Mouse (Mus musculus): ENCODE measurements around the gene Bsdc1.

The Bsdc1 gene

DNA sequence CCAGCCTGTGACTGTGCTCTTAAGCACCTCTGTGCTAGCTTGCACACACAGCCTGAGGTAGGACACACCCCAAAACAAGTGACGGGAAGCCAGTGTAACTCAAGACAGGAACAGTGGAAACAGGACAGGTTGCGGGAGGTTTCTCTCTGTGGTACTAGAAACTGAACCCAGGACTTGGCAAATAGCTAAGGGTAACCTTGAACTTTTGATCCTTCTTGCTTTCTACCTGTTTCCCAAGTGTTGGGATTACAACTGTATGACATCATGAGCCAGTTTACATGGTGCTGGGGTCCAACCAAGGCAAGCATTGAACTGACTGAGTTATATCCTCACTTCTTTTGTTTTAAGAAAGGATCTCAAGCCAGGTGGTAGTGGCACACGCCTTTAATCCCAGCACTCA is 18.5 kb downstream of the Bsdc1 start:
- in situ Hi-C loops (cut with MboI): no loop called here

DNA sequence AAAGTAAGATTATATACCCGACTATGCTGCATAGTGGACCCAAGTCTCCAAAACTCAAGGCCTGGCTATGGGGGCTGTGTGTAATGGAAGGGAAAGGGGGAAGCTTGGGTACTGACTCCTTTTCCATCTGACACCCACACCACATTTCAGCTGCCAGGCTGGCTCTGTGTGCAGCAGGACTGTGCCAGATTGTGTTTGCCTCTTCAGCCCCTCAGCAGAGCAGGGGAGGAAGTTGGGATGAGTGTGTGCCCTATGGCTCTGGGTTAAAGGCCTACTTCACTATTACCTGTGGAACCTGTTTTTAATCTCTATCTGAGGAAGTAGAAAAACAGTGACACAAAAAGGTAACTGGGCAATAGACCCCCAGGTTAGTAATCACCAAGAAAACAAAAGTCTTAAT is 19.7 kb downstream of the Bsdc1 start:
- in situ Hi-C loops (cut with MboI): no loop called here

DNA sequence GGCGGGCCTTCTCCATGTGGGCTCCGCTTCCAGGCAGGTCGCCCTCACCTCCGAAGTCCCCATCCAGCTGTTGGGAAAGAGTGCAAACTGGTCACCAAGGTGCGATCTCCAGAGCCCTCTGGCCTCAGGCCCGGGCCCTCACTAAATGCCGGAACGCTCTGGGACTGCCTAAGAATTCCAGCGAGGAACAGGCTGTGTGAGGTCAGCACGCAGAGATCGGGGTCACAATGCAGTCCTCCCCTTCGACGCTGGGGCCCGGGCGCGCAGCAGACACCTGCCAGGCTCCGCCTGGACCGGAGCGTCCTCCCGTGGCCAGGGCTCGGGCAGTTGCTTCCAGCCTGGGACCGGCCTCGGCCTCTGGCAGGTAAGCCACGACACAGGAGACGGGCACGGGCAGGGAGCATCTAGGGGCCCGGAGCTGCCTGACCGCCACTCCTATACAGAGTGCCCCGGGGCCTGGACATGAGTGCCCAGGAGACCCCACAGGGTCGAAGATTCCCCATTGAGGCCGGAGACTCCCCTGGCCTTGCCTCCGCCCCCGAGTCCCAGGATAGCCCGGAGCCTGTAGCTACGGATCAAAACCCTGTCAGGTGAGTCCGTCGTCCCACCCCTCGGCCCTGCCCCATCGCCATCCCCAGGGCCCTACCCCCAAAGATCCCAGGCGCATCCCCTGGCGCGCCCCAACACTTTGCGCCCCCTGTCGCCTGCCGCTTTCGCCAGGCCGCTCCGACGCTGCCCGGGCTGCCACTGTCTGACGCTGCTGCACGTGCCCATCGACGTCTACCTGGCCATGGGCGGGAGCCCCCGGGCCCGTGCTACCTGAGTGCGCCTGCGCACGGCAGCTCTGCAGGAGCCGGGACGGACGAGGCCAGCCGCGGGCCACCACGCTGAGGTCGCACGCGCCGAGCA is 29.8 kb downstream of the Bsdc1 start, which contains the start of the genes Tssk3 and Fam229a:
TSS of gene Tssk3 (minus strand) at position 51 of the 909 bp plus-strand sequence.
TSS of gene Fam229a (plus strand) at position 219 of the 909 bp plus-strand sequence.
- in situ Hi-C loops (cut with MboI): no loop called here

DNA sequence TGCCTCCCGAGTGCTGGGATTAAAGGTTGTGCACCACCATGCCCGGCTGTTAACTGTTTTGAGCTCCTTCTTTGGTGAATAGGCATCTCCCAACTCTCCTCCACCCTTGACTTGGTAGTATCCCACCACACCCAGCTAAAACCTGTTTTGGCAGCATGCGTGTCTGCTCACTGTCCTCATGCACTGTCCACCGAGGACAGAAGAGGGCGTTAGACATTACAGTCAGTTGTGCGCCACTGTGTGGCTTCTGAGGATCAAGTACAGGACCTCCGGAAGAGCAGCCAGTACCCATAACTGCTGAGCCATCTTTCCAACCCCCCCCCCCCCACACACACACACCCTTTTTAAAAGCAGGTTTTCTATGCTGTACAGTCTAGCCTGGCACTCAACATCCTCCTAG is 33.3 kb downstream of the Bsdc1 start:
- in situ Hi-C loops (cut with MboI): no loop called here

DNA sequence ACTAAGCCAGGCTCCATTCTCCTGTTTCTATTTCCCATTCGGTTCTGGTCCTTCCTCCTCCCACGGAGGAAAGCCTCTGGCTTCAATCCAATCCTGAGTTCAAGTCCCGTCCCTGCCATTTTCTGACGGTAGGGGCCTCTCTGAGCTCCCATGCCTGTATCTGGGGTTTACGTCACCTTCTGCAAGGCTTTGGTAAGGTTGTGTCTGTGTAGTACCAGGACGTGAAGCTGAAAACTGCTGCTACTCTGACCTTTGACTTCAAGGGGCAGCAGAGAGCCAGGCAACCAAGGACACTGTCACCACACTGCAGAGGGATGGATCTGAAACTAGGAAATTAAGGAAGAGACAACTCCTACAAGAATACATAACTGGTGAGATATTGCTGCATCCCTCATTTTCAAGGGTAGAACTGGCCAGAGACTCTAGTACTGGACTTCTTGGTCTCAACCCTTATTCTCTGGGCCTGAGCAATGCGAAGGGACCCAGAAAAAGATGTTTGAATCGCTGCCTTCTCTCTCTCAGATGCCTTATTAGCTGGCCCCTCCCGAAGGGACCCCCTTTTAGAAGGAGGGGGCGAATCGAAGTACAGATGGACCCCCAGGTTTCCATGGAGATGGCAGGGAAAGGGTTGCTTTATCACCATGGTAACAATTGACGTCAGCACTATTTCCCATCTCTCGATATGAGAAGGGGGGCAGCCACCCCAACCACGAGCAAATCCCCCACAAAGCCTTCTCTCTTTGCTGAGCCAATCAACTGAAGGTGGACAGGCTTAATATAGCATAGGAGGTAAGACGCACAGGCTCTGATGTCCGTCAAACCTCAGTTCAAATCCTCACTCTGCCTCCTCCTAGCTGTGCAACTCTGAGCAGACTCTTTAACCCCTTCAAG is 34.5 kb downstream of the Bsdc1 start:
- in situ Hi-C loops (cut with MboI): no loop called here

DNA sequence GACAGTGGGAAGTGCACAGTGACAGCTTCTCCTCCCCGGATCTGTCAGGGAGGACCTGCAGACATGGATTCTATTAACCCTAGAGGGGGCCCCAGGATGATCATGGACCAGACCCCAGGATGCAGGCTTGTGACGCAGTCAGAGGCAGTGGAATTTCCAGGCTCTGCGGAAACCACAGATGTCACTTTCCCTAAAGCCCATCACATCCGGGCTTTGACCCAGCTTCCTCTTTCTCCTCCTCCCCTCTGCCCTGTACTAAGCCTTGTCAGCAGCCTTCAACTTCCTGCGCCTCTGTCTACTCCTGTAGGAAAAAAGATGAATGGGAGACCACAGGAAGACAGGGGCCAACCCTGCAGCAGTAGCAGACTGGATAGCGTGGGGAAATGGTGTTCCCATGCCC is 35.2 kb downstream of the Bsdc1 start:
- in situ Hi-C loops (cut with MboI): no loop called here

DNA sequence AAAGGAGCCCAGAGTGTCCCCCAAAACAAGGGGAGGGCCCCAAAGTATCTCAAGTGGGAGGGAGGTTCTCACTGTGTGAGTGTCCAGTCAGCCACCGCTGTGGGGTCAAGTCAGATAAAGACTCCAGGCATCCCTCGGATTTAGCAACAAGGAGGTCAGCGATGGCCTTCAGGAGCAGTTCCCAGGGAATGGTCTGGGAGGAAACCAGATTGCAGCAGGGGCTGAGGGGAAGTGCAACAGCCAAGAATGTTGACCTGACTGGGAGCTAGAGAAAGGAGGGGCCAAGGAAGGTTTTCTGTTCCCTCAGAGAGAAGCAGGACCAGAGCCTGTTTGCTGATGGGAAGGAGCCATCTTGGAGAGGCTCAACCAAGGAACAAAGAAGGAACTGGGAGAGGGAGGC is 37.6 kb downstream of the Bsdc1 start:
- in situ Hi-C loops (cut with MboI): no loop called here

DNA sequence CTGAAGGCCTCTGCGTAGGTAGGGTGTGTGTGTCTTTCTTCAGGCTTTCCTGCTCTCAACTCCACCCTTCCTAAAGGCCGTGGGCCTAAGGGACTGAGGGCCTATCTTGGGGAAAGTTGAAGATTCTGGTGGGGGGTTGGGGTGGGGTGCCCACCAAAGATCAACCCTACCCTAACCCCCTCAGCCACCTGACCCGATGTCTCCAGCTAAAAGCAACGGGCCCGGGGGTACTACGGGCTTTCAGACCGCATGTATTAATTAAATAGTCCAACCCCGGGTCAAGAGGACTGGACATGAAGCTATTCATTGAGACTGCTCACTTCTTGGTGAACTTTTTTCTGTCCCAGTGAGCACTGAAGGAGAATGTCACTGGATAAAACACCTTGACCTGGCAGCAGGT is 38.6 kb downstream of the Bsdc1 start:
- in situ Hi-C loops (cut with MboI): no loop called here

DNA sequence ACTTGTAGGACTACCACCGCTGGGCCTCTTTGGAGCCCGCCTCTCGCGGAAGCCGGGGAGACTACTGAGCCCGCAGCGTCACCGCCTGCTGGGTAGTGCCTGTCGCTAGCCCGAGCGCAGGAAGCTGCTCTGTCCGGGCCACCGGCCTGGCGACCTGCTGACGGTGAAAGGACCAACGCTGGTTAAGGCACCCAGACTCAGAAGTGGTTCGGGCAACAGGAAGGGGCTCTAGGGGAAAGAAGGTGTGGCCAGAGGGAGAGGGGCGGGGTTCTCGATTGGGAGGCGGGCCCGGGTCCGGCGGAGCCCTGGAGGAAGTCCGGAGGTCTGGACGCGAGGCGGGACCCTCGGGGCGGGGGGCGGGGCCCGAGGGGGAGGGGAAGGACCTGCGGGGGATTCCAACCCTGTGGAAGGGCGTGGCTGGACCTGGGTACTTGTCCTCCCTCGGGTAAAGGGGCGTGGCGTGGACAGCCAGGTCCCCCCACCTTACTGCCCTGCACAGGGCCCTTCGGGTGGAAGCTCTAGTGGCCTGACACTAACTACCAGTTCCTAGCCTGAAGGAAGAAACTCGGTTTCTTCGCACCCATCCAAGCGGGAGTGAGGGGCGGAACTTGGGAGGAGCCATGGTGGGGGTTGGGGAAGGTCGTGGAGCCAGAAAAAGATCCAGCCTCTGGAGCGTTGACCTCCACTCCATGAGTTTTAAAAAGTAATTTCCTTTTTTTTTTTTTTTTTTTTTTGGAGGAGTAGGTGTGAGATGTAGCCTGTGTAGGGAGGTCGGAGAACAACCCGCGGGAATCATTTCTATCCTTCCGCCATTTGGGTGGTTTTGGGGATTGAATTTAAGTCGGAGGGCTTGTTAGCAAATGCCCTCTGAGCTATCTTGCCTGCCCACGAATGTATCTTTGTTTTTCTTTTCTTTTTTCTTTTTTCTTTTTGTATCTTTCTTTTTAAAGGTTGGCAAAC is 39.5 kb downstream of the Bsdc1 start:
- in situ Hi-C loops (cut with MboI): no loop called here

DNA sequence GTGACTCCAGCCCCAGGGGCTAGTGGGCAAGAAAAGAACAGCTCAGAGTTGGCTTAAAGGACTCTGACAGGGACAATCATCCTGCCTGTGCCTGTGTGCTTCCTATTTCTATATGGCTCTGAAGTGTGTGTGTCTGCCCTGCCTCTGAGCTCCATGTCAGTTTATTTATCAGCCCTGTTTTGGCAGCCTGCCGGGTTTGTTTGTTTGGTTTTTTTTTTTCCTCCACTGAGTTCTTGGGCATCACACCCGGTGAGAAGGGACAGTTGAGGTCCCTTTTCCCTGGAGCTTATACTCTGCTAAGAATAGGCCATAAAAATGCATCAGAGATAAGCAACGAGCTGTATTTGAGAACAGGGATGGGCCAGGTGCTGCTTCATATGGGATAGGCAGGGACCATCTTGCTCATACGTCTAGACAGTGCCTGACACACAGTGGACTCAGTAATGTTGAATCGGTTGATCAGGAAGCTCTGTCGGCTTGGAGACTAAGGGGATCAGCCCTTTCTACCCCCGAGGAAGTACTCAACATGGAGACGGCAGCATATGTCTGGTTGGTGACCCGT is 41.0 kb downstream of the Bsdc1 start:
- in situ Hi-C loops (cut with MboI): no loop called here

DNA sequence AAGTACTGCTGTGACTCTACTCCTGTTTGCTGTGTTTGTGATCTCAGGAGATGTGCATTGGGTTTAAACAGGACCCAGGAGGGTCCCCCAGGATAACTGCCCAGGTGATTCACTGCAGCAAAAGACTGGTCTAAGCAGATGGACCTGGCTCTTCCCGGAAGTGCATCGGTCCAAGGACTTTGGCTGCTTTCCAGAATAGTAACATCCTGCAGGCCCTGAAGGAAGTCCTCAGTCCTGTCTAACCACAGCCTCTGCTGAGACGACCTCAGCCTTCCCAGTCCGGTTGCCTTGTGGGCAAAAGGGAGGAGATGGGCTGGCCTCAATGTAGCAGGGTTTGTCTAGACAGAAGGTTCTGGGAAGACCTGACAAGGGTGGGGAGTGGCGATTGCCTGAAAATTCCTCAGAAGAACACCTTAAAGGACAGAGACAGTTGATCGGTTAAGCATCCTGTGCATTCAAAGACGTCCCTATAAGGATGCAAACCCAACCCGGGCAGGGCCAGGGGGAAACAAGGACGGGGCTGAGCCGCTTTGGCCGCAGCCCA is 41.6 kb downstream of the Bsdc1 start:
- in situ Hi-C loops (cut with MboI): no loop called here

DNA sequence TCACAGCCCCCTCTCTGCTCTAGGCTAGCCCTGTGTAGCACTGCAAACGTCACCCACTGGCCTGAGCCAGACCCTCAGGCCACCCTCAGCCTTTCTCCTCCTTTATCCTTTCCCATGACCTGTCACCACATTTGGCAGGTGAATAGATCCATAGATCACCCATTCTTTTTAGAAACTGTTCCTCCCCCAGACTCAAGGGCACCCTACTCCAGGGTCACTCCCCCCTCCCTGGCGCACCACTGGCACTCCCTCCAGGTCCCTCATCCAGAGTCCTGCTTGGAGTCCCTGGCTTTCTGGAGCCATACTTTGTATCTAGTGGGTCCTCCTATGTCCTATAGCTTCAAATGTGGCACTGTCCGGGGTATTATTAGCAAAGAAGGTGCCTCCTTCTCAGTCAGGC is 44.1 kb downstream of the Bsdc1 start:
- in situ Hi-C loops (cut with MboI): no loop called here

DNA sequence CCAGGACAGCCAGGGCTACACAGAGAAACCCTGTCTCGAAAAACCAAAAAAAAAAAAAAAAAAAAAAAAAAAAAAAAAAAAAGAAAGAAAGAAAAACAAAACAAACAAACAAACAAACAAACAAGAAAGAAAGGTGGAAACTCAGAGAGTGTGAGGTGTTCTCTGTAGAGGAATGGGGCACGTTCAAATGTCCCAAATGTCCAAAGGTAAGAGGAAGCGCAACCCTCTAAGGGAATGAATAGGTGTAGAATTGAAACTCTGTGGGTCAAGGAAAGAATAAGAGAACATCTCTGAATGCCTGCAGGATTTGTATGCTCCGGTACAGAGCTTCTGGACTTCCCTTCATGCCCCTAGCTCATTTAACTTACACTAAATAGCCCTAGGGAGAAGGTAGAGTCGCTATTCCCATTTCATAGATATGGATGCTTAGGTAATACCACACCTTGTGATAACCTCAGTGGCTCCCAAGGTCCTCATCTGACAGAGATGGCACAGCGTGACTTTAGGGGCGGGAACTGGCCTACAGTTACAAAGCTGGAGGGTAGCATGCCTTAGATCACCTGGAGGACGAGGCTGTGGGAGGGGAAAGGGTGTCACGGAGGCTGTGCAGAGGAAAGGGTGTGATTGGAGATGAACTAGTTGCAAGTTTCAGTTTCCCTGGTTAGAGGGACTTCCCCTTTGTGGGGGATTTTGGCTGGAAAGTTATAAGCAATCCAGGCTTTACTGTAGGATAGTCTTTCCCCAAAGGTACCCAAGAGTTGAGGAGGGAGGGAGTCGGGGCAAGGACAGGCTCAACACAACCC is 46.3 kb downstream of the Bsdc1 start:
- in situ Hi-C loops (cut with MboI): no loop called here

DNA sequence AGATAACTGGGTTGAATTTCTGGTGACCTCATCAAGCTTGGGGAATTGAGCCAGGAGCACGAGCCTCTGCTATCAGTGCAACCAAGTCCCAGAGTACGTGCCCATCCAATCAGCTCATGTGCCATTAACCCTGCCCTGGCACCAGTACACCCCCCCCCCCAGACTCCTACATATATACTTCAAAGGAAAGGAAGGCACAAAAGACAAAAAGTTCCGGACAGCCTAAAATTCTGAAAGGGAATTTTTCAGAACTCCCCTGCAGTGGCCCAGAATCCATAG is 46.8 kb downstream of the Bsdc1 start:
- in situ Hi-C loops (cut with MboI): no loop called here

DNA sequence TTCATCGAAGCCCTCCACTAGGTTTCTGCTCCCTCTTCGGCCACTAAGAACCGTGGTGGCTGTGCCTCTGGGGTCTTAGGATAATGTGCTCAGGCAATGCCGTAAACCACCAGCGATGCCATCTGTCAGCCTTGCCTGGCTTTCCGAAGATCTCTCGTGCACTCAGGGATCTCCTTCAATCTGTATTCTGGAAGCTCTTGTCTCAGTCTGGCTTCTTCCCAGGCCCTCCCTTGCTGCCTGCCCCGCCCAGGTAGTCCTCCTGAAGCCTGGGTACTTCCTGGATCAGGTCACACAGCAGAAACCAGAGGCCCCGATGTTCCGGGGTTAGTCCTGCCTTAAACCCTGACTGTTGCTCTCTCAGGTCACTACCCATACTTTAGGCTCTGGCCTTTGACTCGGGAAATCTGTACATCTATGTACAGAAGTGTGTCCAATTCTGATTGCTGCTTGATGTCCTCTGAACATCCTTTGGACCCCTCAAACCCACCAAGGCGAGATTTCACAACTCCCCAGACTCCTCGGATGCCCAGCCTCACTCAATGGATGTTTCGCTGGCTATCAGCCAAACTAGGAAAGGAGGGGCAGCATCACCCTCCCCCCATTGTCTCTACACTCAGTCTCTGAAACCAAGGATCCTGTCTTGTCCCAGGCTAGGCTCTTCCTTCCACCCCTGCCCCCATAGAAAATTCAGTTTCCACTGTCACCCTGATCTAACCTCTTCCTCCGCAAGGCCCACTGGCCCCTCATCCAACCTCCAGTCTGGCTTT is 47.6 kb downstream of the Bsdc1 start:
- in situ Hi-C loops (cut with MboI): no loop called here

DNA sequence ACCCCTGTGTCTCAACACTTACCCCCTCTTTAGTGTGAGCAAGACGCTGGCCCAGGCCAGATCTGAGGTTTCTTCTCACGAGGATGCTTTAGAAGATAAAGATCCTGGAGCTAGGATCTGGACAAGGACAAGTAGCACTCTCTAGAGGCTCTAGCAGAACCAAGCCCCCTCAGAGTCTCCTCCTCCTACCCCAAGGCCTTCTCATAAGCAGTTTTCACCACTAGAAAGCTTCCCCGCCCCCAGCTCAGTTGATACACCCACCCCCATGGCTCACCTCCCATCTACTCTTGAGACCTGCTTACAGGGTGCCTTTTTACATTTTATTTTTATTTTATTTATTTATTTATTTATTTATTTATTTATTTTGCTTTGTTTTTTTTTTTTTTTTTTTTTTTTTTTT is 48.3 kb downstream of the Bsdc1 start:
- in situ Hi-C loops (cut with MboI): no loop called here

DNA sequence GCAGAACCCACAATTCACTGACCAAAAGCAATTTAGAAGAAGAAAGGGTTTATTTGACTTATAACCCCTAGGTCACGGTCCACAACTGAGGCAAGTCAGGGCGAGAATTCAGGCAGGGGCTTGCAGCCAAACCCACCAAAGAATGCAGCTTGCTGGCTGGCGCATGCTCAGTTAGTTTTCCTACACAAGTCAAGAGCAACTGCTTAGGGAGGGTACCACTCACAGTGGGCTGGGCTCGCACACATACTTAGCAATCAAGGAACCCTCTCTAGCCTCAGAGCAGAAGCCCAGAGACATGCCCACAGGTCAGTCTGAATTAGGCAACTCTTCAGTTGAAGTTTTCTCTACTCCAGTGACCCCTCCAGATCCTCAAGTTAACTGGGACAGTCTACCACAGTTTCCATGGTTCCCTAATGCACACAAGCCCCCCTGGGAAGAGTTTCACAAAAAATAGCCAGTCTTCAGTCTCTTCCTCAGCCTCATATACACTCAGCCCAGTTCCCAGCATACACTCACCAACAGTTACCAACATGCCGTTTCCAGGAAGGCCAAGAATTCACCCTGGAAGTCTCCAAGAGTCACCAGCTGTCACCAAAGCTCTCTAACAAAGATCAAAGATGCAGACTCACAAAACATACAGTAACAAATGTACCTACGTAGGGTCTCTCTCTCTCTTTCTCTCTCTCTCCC is 49.5 kb downstream of the Bsdc1 start:
- in situ Hi-C loops (cut with MboI): no loop called here

DNA sequence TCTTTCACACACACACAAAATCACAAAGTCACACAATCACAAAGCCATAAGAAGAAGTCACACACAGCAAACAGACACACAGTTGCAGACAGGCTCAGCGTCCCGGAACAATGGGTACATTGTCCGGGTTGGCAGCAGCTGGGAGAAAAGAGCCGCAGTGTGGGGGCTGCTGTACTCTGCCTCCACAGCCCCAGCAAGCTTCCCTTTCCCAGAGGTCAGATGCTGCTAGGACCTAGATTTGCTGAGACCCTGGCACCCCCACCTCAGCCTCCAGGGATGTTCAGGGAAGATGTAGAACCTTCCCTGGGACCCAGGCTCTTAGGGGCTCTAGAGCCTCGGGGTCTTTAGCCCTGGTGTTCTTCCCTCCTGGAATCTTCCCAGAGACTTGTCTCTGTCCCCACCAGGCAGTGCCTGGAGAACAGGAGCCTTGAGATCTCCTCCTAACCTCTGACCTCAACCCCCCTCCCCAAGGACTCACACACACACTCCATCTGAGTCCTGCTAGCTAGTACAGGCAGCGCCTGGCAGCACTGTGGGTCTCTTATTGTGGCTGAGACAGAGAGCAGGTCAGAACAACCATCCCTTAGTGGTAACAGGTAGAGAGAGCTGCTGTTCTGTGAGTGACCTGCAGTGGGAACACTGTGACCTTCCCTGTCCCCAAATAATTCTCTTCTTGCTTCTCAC is 50.2 kb downstream of the Bsdc1 start:
- in situ Hi-C loops (cut with MboI): no loop called here

Data from mature B cell (primary cell).